Mouse (Mus musculus) gastrocnemius, adult 2 months (tissue): Measurements from ENCODE around the gene Cenpp. TPM values are rescaled to one million over a fixed set of nuclear protein-coding genes. Genes with fewer than 3 reads are reported as not detected.
A peak's percentile ranks its signal among the peaks of the same experiment; 100 is the strongest.

Source experiments
- DNase-seq: peaks from one replicate; pipeline ENCODE4 v3.0.0; 2022
- H3K27ac ChIP-seq: fragments of 200-600 bp; 2 replicates; pipeline ENCODE4 v1.8.1; 2022; ENCODE audit warnings: mild to moderate bottlenecking
- H3K4me3 ChIP-seq: fragments of 200-600 bp; 2 replicates; pipeline ENCODE4 v1.8.1; 2022; ENCODE audit warnings: mild to moderate bottlenecking, moderate library complexity
- CTCF ChIP-seq: fragments of 200-600 bp; IDR thresholded peaks from 2 replicates; pipeline ENCODE4 v1.8.1; 2022; ENCODE audit warnings: antibody characterized with exemption, mild to moderate bottlenecking, moderate library complexity
- intact Hi-C: fragments of 180-260 bp; cut with DNase I; formaldehyde crosslinking; loops from one replicate; pipeline ENCODE4 v1.15.1; 2025
- total RNA-seq, 2 experiments: library from RNA; stranded (reverse); gene quantifications; 2 replicates each; pipeline ENCODE4 v1.2.3; 2021

Cenpp gene
- total RNA-seq, 2 experiments from 2014 or later, result 0.79 to 0.86 TPM

DNA sequence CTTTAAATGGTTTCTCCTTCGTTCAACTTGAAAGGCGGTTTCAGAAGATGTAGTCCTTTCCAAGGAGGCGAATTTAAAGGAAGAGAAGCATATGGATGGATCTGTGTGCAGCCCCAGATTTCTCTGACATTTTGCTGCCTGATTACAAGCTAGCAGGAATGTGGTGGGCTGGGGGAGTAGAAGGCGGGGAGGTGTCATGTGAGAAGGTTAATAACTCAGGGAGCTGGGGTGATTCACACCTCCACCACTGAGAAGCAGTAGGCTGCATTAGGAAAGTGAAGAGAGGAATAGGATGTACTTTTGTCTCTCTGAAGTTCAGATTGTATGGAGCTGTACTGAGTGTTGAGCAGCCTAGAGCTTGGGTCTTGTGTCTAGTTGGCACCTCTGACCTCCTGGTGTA, 230.6 kb downstream of the Cenpp start:
- no peak for DNase-seq
- no peak for TF ChIP-seq CTCF
- peak overlapping the region; percentile 96 for H3K27ac ChIP-seq
- intact Hi-C loops, result no loop called here
- peak overlapping the region; percentile 83 for H3K4me3 ChIP-seq

GRCm38 (mm10) chr13:49421606-49421917, 231.0 kb downstream of the Cenpp start:
- no peak for TF ChIP-seq CTCF
- H3K4me3 ChIP-seq, result peak overlapping the region; percentile 83
- intact Hi-C loops, result no loop called here
- DNase-seq, result no peak
- H3K27ac ChIP-seq, result peak overlapping the region; percentile 96

- intact Hi-C loops, result no loop called here
- Histone ChIP-seq H3K4me3 (peak within 1 kb of the TSS; percentile 83), H3K27ac (peak within 1 kb of the TSS; percentile 96)
- DNase-seq, result peak; percentile 99
- TF ChIP-seq CTCF, result no peak
These were observed 231.6 kb downstream of the Cenpp start, which contains the start of gene Ippk for GRCm38 (mm10) chr13:49420754-49421605. Gene Ippk (plus strand): TSS chr13:49421249.

Other genes starting within 250 kb of the Cenpp start
- 1 to 10 TPM; 5.6 to 6.3 TPM for gene Ippk, start 231.5 kb downstream of the Cenpp start, total RNA-seq
- gene Tes3-ps, start 159.5 kb downstream of the Cenpp start, total RNA-seq, result 1 to 10 TPM; 1.7 to 2.4 TPM
- 10 to 100 TPM in 1 of 2 experiments, 1 to 10 TPM in 1; 8.0 to 15.0 TPM for gene Ecm2, start 148.0 kb downstream of the Cenpp start, total RNA-seq
- gene Aspn, start 108.3 kb downstream of the Cenpp start, total RNA-seq, result 10 to 100 TPM; 13.0 to 19.6 TPM
- gene Omd, start 70.3 kb downstream of the Cenpp start, total RNA-seq, result 1 to 10 TPM; 1.9 to 4.8 TPM
- 10 to 100 TPM; 21.3 to 46.8 TPM for gene Ogn, start 44.7 kb downstream of the Cenpp start, total RNA-seq
- 10 to 100 TPM; 12.8 to 13.1 TPM for gene Nol8, start 293 bp upstream of the Cenpp start, total RNA-seq
- 10 to 100 TPM; 85.7 to 85.8 TPM for gene Iars, start 29.3 kb upstream of the Cenpp start, total RNA-seq
- not detected for gene Gm30302, start 146.2 kb upstream of the Cenpp start, total RNA-seq